ENCODE assay signal across 8 mouse cellular contexts in genomic region chr5:8422932-8423928, GRCm38 (mm10). TPM values are rescaled to one million over a fixed set of nuclear protein-coding genes. Genes with fewer than 3 reads are reported as not detected.
DNase-seq lines count a peak whose midpoint lies in the region; ATAC-seq and TF ChIP-seq lines count a peak whose summit lies in the region.

No protein-coding gene starts in this region.

- no peaks in the 10 kb centered on the region for H3K9me3 ChIP-seq in neural tube, embryonic 11.5 days (ENCODE audit: control insufficient read depth, low read length)
- no peaks in the 10 kb centered on the region for H3K9me3 ChIP-seq in forebrain, postnatal 0 days (ENCODE audit: low read length)
- no peaks in the 10 kb centered on the region for H3K9me3 ChIP-seq in limb, embryonic 13.5 days
- H3K9me3 ChIP-seq in neural tube, embryonic 13.5 days, result no peaks in the 10 kb centered on the region

- WGBS in neural tube, embryonic 11.5 days, result 1% methylated on average over 40 of the region's 40 CpGs
- WGBS in forebrain, postnatal 0 days, result under 1% methylated on average over 40 of the region's 40 CpGs
- under 1% methylated on average over 40 of the region's 40 CpGs for WGBS in limb, embryonic 13.5 days
- WGBS in neural tube, embryonic 13.5 days, result under 1% methylated on average over 32 of the region's 40 CpGs

- H3K9ac ChIP-seq in neural tube, embryonic 11.5 days (ENCODE audit: low read length), result peak overlapping the region; percentile 90
- H3K9ac ChIP-seq in forebrain, postnatal 0 days, result peak overlapping the region; percentile 78
- peak overlapping the region; percentile 86 for H3K9ac ChIP-seq in limb, embryonic 13.5 days
- peak overlapping the region; percentile 80 for H3K9ac ChIP-seq in neural tube, embryonic 13.5 days

- no peaks in the 10 kb centered on the region for H3K36me3 ChIP-seq in neural tube, embryonic 11.5 days (ENCODE audit: control insufficient read depth, insufficient read depth, low read length)
- H3K36me3 ChIP-seq in forebrain, postnatal 0 days (ENCODE audit: insufficient read depth), result no peaks in the 10 kb centered on the region
- H3K36me3 ChIP-seq in limb, embryonic 13.5 days, result peaks cover 16% of the 10 kb centered on the region
- H3K36me3 ChIP-seq in neural tube, embryonic 13.5 days, result peaks cover 7% of the 10 kb centered on the region; the same call in 1 of the 2 replicates

- TF ChIP-seq POLR2A in brain, embryonic 14.5 days (IDR thresholded peaks at IDR 0.05; ENCODE audit: borderline replicate concordance, extremely low read depth, insufficient read depth, insufficient read length, poor library complexity, severe bottlenecking), result no peak

- H3K27me3 ChIP-seq in neural tube, embryonic 11.5 days (ENCODE audit: control insufficient read depth, insufficient read depth, low read length), result no peaks in the 10 kb centered on the region
- H3K27me3 ChIP-seq in forebrain, postnatal 0 days (ENCODE audit: insufficient read depth, low read length), result no peaks in the 10 kb centered on the region
- no peaks in the 10 kb centered on the region for H3K27me3 ChIP-seq in limb, embryonic 13.5 days
- H3K27me3 ChIP-seq in neural tube, embryonic 13.5 days, result no peaks in the 10 kb centered on the region

- no peaks in the 10 kb centered on the region; the same call in 1 of the 2 replicates for H3K4me1 ChIP-seq in neural tube, embryonic 11.5 days (ENCODE audit: control insufficient read depth, insufficient read depth, low read length)
- no peaks in the 10 kb centered on the region for H3K4me1 ChIP-seq in forebrain, postnatal 0 days (ENCODE audit: insufficient read depth)
- peaks cover 16% of the 10 kb centered on the region for H3K4me1 ChIP-seq in limb, embryonic 13.5 days
- peaks cover 23% of the 10 kb centered on the region for H3K4me1 ChIP-seq in neural tube, embryonic 13.5 days (replicated peaks)

- H3K4me2 ChIP-seq in neural tube, embryonic 11.5 days (ENCODE audit: low read depth), result peak overlapping the region; percentile 52
- H3K4me2 ChIP-seq in forebrain, postnatal 0 days (ENCODE audit: low read depth), result peak overlapping the region; percentile 81
- H3K4me2 ChIP-seq in limb, embryonic 13.5 days (replicated peaks), result peak overlapping the region; percentile 75
- H3K4me2 ChIP-seq in neural tube, embryonic 13.5 days, result peak overlapping the region; percentile 87

- H3K27ac ChIP-seq in neural tube, embryonic 11.5 days (ENCODE audit: low read depth, low read length), result no peak overlapping the region
- H3K27ac ChIP-seq in forebrain, postnatal 0 days (ENCODE audit: low read depth, low read length), result peak overlapping the region; percentile 68
- peak overlapping the region; percentile 56; the same call in 1 of the 2 replicates for H3K27ac ChIP-seq in limb, embryonic 13.5 days
- peak overlapping the region; percentile 81 for H3K27ac ChIP-seq in neural tube, embryonic 13.5 days (replicated peaks)

- H3K4me3 ChIP-seq in neural tube, embryonic 11.5 days (ENCODE audit: low read depth, low read length), result peak overlapping the region; percentile 84
- peak overlapping the region; percentile 89 for H3K4me3 ChIP-seq in forebrain, postnatal 0 days (ENCODE audit: low read depth, low read length)
- H3K4me3 ChIP-seq in limb, embryonic 13.5 days, result peak overlapping the region; percentile 84
- peak overlapping the region; percentile 86 for H3K4me3 ChIP-seq in neural tube, embryonic 13.5 days

- ATAC-seq in neural tube, embryonic 11.5 days (ENCODE audit: insufficient read depth, low FRiP score, low TSS enrichment), result no peak
- ATAC-seq in forebrain, postnatal 0 days, result peak; percentile 1; the same call in 1 of the 2 replicates
- ATAC-seq in limb, embryonic 13.5 days (ENCODE audit: low FRiP score, low read depth), result no peak
- no peak for ATAC-seq in neural tube, embryonic 13.5 days (ENCODE audit: low read depth)

- DNase-seq in neural tube, embryonic 11.5 days (ENCODE audit: low spot score), result peak; percentile 14
- DNase-seq in neural tube, embryonic 10.5 days (ENCODE audit: extremely low spot score, low spot score), result no peak
- DNase-seq in brain, embryonic 14.5 days (ENCODE audit: low read depth), result peak; percentile 68
- DNase-seq in forebrain, postnatal 0 days, result peak; percentile 29
- DNase-seq in adrenal gland, adult 18-20 months (ENCODE audit: low spot score in 2 of 2), result no peak
- DNase-seq in layer of hippocampus, postnatal 10 days (ENCODE audit: low spot score in 2 of 2), result no peak

- no peak for TF ChIP-seq CTCF in brain, embryonic 14.5 days (IDR thresholded peaks at IDR 0.05; ENCODE audit: borderline replicate concordance, extremely low read depth, insufficient read depth, insufficient read length)
- peak; percentile 11; the same call in 1 of the 2 replicates for TF ChIP-seq CTCF in forebrain, postnatal 0 days (IDR thresholded peaks at IDR 0.05; ENCODE audit: low read depth)

RNA-seq across cellular contexts. Expression of gene Slc25a40, which starts 0.6 kb away (rescaled TPM):
- polyA plus RNA-seq in neural tube, embryonic 11.5 days (2014; fragmentation: Nextera tagmentation; extraction: Ambion mirVana), result 8.3 and 8.8 TPM in 2 replicates
- 11.2 and 13.0 TPM in 2 replicates for polyA plus RNA-seq in brain, embryonic 14.5 days (2012; rRNA removed)
- 9.2 and 12.7 TPM in 2 replicates for total RNA-seq in forebrain, postnatal 0 days (2014; rRNA removed)
- polyA plus RNA-seq in forebrain, postnatal 0 days (2015; fragmentation: Nextera tagmentation; extraction: Ambion mirVana), result 4.8 and 8.0 TPM in 2 replicates
- polyA plus RNA-seq in limb, embryonic 13.5 days (2015; fragmentation: Nextera tagmentation; extraction: Ambion mirVana), result 13.4 and 14.3 TPM in 2 replicates
- polyA plus RNA-seq in neural tube, embryonic 13.5 days (2015; fragmentation: Nextera tagmentation; extraction: Ambion mirVana), result 7.6 and 8.1 TPM in 2 replicates
- total RNA-seq in adrenal gland, adult 18-20 months (2021), result 10 to 100 TPM in 1 of 2 experiments, 1 to 10 TPM in 1; 8.7 to 10.8 TPM
- total RNA-seq in layer of hippocampus, postnatal 10 days (2021), result 10 to 100 TPM; 10.2 to 11.2 TPM

RNA-seq across cellular contexts. Expression of gene Dbf4, which starts 0.7 kb away (rescaled TPM):
- polyA plus RNA-seq in neural tube, embryonic 11.5 days (2014; fragmentation: Nextera tagmentation; extraction: Ambion mirVana), result 66.3 and 72.2 TPM in 2 replicates
- polyA plus RNA-seq in brain, embryonic 14.5 days (2012; rRNA removed), result 19.8 and 23.5 TPM in 2 replicates
- total RNA-seq in forebrain, postnatal 0 days (2014; rRNA removed), result 11.4 and 13.3 TPM in 2 replicates
- polyA plus RNA-seq in forebrain, postnatal 0 days (2015; fragmentation: Nextera tagmentation; extraction: Ambion mirVana), result 8.2 and 8.3 TPM in 2 replicates
- polyA plus RNA-seq in limb, embryonic 13.5 days (2015; fragmentation: Nextera tagmentation; extraction: Ambion mirVana), result 38.8 and 39.2 TPM in 2 replicates
- 13.7 and 16.2 TPM in 2 replicates for polyA plus RNA-seq in neural tube, embryonic 13.5 days (2015; fragmentation: Nextera tagmentation; extraction: Ambion mirVana)
- total RNA-seq in adrenal gland, adult 18-20 months (2021), result 1 to 10 TPM; 5.5 to 6.7 TPM
- 1 to 10 TPM; 5.7 to 6.0 TPM for total RNA-seq in layer of hippocampus, postnatal 10 days (2021)

RNA-seq across cellular contexts. Expression of gene Adam22, which starts 55.3 kb away (rescaled TPM):
- polyA plus RNA-seq in neural tube, embryonic 11.5 days (2014; fragmentation: Nextera tagmentation; extraction: Ambion mirVana), result 15.1 and 15.9 TPM in 2 replicates
- polyA plus RNA-seq in brain, embryonic 14.5 days (2012; rRNA removed), result 23.3 and 29.8 TPM in 2 replicates
- 62.9 and 89.4 TPM in 2 replicates for total RNA-seq in forebrain, postnatal 0 days (2014; rRNA removed)
- 27.0 and 36.6 TPM in 2 replicates for polyA plus RNA-seq in forebrain, postnatal 0 days (2015; fragmentation: Nextera tagmentation; extraction: Ambion mirVana)
- 13.7 and 14.6 TPM in 2 replicates for polyA plus RNA-seq in limb, embryonic 13.5 days (2015; fragmentation: Nextera tagmentation; extraction: Ambion mirVana)
- polyA plus RNA-seq in neural tube, embryonic 13.5 days (2015; fragmentation: Nextera tagmentation; extraction: Ambion mirVana), result 31.7 and 32.5 TPM in 2 replicates
- 1 to 10 TPM; 4.5 to 5.1 TPM for total RNA-seq in adrenal gland, adult 18-20 months (2021)
- total RNA-seq in layer of hippocampus, postnatal 10 days (2021), result 100 to 1,000 TPM; 136 to 139 TPM

Comparison
In these comparisons a context has a peak if more than half of its experiments do, and no peak if none do; other contexts are left out.
1. DNase-seq: peak in neural tube, embryonic 11.5 days (single experiment), brain, embryonic 14.5 days (single experiment) and forebrain, postnatal 0 days (single experiment); none in neural tube, embryonic 10.5 days (single experiment), adrenal gland, adult 18-20 months (0 of 2) and layer of hippocampus, postnatal 10 days (0 of 2).
2. Peak in every context shown above with its lines, with median percentiles within 50 percentile points of each other: H3K4me2 ChIP-seq, H3K4me3 ChIP-seq and H3K9ac ChIP-seq.